Mouse (Mus musculus): ENCODE measurements around the gene Grk3.

The Grk3 gene

GRCm38 (mm10) chr5:112941001-112941400 is 74.6 kb downstream of the Grk3 start:
- DNase-seq (ENCODE audit: low spot score in 2 of 2): no peak

- DNase-seq (ENCODE audit: low spot score in 2 of 2): no peak
These were observed 79.0 kb downstream of the Grk3 start for GRCm38 (mm10) chr5:112936632-112937031.

- no peak for DNase-seq (ENCODE audit: low spot score in 2 of 2)
These were observed 80.2 kb downstream of the Grk3 start for GRCm38 (mm10) chr5:112935436-112935835.

GRCm38 (mm10) chr5:112932878-112933567 is 82.6 kb downstream of the Grk3 start:
- DNase-seq (ENCODE audit: low spot score in 2 of 2): no peak

GRCm38 (mm10) chr5:112931901-112932300 is 83.7 kb downstream of the Grk3 start:
- DNase-seq (ENCODE audit: low spot score in 2 of 2): no peak

GRCm38 (mm10) chr5:112928201-112928881 is 87.2 kb downstream of the Grk3 start:
- no peak for DNase-seq (ENCODE audit: low spot score in 2 of 2)

- DNase-seq (ENCODE audit: low spot score in 2 of 2): no peak
These were observed 90.2 kb downstream of the Grk3 start for GRCm38 (mm10) chr5:112925422-112925821.

- DNase-seq (ENCODE audit: low spot score in 2 of 2): no peak
These were observed 90.8 kb downstream of the Grk3 start for GRCm38 (mm10) chr5:112924806-112925205.

GRCm38 (mm10) chr5:112923841-112924240 is 91.8 kb downstream of the Grk3 start:
- DNase-seq (ENCODE audit: low spot score in 2 of 2): no peak

- no peak for DNase-seq (ENCODE audit: low spot score in 2 of 2)
These were observed 93.7 kb downstream of the Grk3 start for GRCm38 (mm10) chr5:112921914-112922313.

GRCm38 (mm10) chr5:112910381-112910780 is 105.2 kb downstream of the Grk3 start:
- no peak for DNase-seq (ENCODE audit: low spot score in 2 of 2)

GRCm38 (mm10) chr5:112908169-112908614 is 107.4 kb downstream of the Grk3 start:
- DNase-seq (ENCODE audit: low spot score in 2 of 2): no peak

- DNase-seq (ENCODE audit: low spot score in 2 of 2): no peak
These were observed 108.1 kb downstream of the Grk3 start for GRCm38 (mm10) chr5:112907504-112907903.

GRCm38 (mm10) chr5:112895674-112896654 is 119.6 kb downstream of the Grk3 start, which contains the start of gene Myo18b:
Myo18b (minus strand) TSS chr5:112896362.
- no peak for DNase-seq (ENCODE audit: low spot score in 2 of 2)

GRCm38 (mm10) chr5:112893462-112894060 is 122.0 kb downstream of the Grk3 start:
- DNase-seq (ENCODE audit: low spot score in 2 of 2): no peak

- DNase-seq (ENCODE audit: low spot score in 2 of 2): no peak
These were observed 123.2 kb downstream of the Grk3 start for GRCm38 (mm10) chr5:112892411-112892810.

- no peak for DNase-seq (ENCODE audit: low spot score in 2 of 2)
These were observed 126.9 kb downstream of the Grk3 start for GRCm38 (mm10) chr5:112888651-112889050.

- DNase-seq (ENCODE audit: low spot score in 2 of 2): no peak
These were observed 128.7 kb downstream of the Grk3 start for GRCm38 (mm10) chr5:112886687-112887491.

- DNase-seq (ENCODE audit: low spot score in 2 of 2): no peak
These were observed 138.0 kb downstream of the Grk3 start for GRCm38 (mm10) chr5:112877391-112878115.

GRCm38 (mm10) chr5:112876846-112877390 is 138.7 kb downstream of the Grk3 start:
- DNase-seq (ENCODE audit: low spot score in 2 of 2): no peak

Data from spleen, postnatal 4 days (tissue).